Mouse (Mus musculus) liver, postnatal 0 days (tissue): Measurements from ENCODE around the gene Ttpal.

Source experiments
- CTCF ChIP-seq: sonication (generic); IDR thresholded peaks from 2 replicates; pipeline ENCODE4 v1.5.1; 2016; ENCODE audit warnings: antibody characterized with exemption, low read depth
- EP300 ChIP-seq: IDR thresholded peaks from 2 replicates; pipeline ENCODE4 v1.6.1; 2016; ENCODE audit warnings: antibody characterized with exemption, low read depth, mild to moderate bottlenecking

DNA sequence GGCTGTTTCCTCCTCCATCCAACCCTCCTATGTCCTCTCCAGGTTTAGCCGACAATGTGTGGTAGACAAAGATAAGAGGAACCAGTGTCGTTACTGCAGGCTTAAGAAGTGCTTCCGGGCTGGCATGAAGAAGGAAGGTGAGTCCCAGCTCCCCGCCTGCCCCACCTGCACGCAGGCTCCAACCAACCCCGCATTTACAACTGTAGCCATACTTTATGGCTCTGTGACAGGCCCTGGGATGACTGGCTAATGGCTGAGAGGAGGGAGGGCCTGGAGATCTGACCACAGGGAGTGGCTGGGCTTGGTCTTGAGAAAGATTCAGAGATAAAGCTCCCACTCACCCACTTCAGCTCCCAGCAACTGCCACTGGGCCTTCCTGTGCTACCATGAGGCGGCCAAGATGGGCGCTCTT is 49.6 kb upstream of the Ttpal start:
- TF ChIP-seq CTCF (no peak), EP300 (no peak)
